Mouse (Mus musculus) forebrain, embryonic 11.5 days (tissue): ENCODE data around the gene Olfr1018. TPM values are rescaled to one million over a fixed set of nuclear protein-coding genes. Genes with fewer than 3 reads are reported as not detected.
A peak's percentile ranks its signal among the peaks of the same experiment; 100 is the strongest.

Experiments
- ATAC-seq: fragments of 200-750 bp; cut with Nextera tagmentation; replicated peaks from 2 replicates; pipeline ENCODE4 v1.8.0; 2017; ENCODE audit warnings: moderate TSS enrichment; ENCODE audit not compliant: low FRiP score
- DNase-seq: peaks from one replicate; pipeline ENCODE4 v3.0.0-alpha.2; 2017; ENCODE audit warnings: low spot score
- H3K27ac ChIP-seq: fragments of 300-500 bp; sonication (generic); 2 replicates; pipeline ENCODE4 v1.5.1; 2014; ENCODE audit warnings: low read depth, low read length
- H3K27me3 ChIP-seq: fragments of 300-500 bp; sonication (generic); 2 replicates; pipeline ENCODE4 v1.6.1; 2014; ENCODE audit warnings: mild to moderate bottlenecking, low read length, mixed read lengths; ENCODE audit not compliant: control insufficient read depth, insufficient read depth
- H3K36me3 ChIP-seq: fragments of 300-500 bp; sonication (generic); 2 replicates; pipeline ENCODE4 v1.6.1; 2014; ENCODE audit warnings: mild to moderate bottlenecking, low read length, moderate library complexity, mixed read lengths; ENCODE audit not compliant: control insufficient read depth, insufficient read depth
- H3K4me1 ChIP-seq: fragments of 300-500 bp; sonication (generic); replicated peaks from 2 replicates; pipeline ENCODE4 v1.6.1; 2014; ENCODE audit warnings: low read length, mixed read lengths; ENCODE audit not compliant: control insufficient read depth, insufficient read depth
- H3K4me2 ChIP-seq: fragments of 300-500 bp; sonication (generic); 2 replicates; pipeline ENCODE4 v1.6.1; 2014; ENCODE audit warnings: low read depth, mild to moderate bottlenecking, low read length, moderate library complexity, mixed read lengths; ENCODE audit not compliant: severe bottlenecking
- H3K4me3 ChIP-seq: fragments of 300-500 bp; sonication (generic); 2 replicates; pipeline ENCODE4 v1.5.1; 2014; ENCODE audit warnings: low read depth, low read length
- H3K9ac ChIP-seq: fragments of 300-500 bp; sonication (generic); 2 replicates; pipeline ENCODE4 v1.6.1; 2014; ENCODE audit warnings: low read length
- H3K9me3 ChIP-seq: fragments of 300-500 bp; sonication (generic); 2 replicates; pipeline ENCODE4 v1.6.1; 2016; ENCODE audit warnings: low read length, mixed read lengths; ENCODE audit not compliant: control insufficient read depth
- WGBS: fragments of 180-500 bp; shearing (Covaris S2); extraction: QIAGEN DNeasy Blood & Tissue Kit; methylation state at CpG from one replicate; pipeline ENCODE4 v1.1.7; 2014; 5-methylcytosine and 5-hydroxymethylcytosine counted together
- polyA plus RNA-seq: library from polyadenylated mRNA; unstranded; fragments of >200 nt; fragmentation: Nextera tagmentation; extraction: Ambion mirVana; gene quantifications from 2 replicates; pipeline ENCODE4 v1.2.1, GENCODE M21; 2014

The Olfr1018 gene
- polyA plus RNA-seq = not detected in 2 replicates

DNA sequence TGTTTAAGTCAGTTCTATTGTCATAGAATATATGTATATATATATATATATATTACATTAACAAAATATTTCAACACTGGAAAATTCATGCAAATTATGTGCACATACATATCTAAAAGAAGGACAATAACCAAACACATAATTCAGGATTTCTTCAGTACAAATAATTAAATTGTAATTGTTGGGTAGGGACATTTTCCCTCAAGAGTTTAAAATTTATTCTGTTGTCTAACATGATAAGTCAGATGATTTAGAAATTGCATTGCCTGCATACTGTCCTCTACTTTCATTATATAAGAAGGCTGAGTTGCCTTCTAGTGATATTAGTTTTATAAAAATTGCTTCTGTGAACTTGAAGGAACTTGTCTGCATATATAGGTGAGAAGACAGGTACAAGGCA lies at the start of gene Olfr1018:
TSS of gene Olfr1018 (plus strand) at position 301 of the 400 bp plus-strand sequence.
- no peak for ATAC-seq

DNA sequence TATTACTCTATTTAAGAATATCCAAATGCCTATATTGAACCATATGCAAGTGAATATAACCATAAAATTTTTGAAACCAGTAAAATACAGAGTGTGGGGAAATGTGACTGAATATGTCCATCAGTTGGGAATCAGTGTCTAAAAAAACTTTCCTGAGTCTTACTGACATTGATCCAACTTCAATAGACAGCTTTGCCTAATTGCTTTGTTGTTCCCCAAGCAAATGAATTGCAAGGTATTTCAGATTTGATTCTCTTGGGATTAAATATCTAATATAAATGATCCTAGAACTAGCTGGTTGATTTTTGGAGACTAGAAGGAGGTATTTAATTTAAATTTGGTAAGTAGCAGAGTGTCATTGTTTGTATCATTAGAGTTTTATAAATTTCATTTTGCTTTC lies 45.9 kb upstream of the Olfr1018 start, which contains the start of gene Olfr1014:
TSS of gene Olfr1014 (plus strand) at position 301 of the 400 bp plus-strand sequence.
- Histone ChIP-seq H3K4me1 (no peaks in the 10 kb centered on the region), H3K9me3 (no peaks in the 10 kb centered on the region), H3K9ac (no peak within 1 kb of the TSS), H3K4me2 (no peak within 1 kb of the TSS), H3K27ac (no peak within 1 kb of the TSS), H3K27me3 (no peaks in the 10 kb centered on the region), H3K4me3 (no peak within 1 kb of the TSS), H3K36me3 (no peaks in the 10 kb centered on the region)
- ATAC-seq = no peak
- DNase-seq = no peak

More for the DNA sequence above, at the start of gene Olfr1018:
- H3K9me3 ChIP-seq = no peaks in the 10 kb centered on the region
- H3K4me1 ChIP-seq = no peaks in the 10 kb centered on the region
- no peak for DNase-seq
- no peak within 1 kb of the TSS for H3K9ac ChIP-seq
- H3K4me2 ChIP-seq = no peak within 1 kb of the TSS
- H3K36me3 ChIP-seq = no peaks in the 10 kb centered on the region
- H3K27ac ChIP-seq = no peak within 1 kb of the TSS
- H3K27me3 ChIP-seq = no peaks in the 10 kb centered on the region
- no peak within 1 kb of the TSS for H3K4me3 ChIP-seq

DNA sequence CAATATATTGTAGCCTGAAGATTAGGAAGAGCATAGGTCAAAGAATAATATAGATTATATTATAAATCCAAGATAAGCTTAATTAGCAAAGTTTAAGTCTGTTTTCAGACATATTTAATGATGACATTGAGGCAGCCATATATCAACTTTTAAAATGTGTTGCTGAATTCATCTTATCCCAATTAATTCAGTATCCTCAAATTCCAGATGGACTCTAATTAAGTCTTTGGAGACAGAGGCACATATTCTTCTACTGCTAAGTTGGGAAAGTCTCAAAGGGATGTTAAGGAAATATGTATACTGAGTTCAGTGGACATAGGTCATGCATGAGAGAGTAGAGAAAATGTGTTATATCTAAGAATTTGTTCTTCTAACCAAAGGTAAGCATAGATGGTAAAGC lies 36.6 kb upstream of the Olfr1018 start, which contains the start of gene Olfr1015:
TSS of gene Olfr1015 (plus strand) at position 301 of the 400 bp plus-strand sequence.
- DNase-seq (no peak), ATAC-seq (no peak)
- Histone ChIP-seq H3K4me1 (no peaks in the 10 kb centered on the region), H3K27me3 (no peaks in the 10 kb centered on the region), H3K36me3 (no peaks in the 10 kb centered on the region), H3K4me3 (no peak within 1 kb of the TSS), H3K4me2 (no peak within 1 kb of the TSS), H3K9ac (no peak within 1 kb of the TSS), H3K27ac (no peak within 1 kb of the TSS), H3K9me3 (no peaks in the 10 kb centered on the region)

DNA sequence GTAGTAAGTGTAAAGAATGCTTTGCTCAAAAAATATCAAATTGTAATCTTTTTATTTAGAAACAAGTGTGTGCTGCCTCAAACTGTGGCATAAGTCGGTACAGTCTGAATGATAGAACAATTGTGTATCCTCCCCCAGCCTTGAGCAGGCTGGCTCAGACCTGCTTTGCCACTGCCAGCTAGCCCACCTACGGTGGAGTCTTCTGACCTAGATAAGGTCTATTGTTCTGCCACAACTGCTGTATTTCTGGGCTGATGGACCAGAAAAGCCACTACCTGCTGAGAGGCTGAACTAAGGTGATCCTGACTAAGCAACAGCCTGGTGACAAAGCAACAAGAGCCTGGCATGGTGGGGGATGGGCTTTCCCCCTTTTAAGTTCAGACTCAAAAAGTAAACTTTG lies 25.9 kb upstream of the Olfr1018 start:
- H3K4me3 ChIP-seq = no peak overlapping the region
- no peak overlapping the region for H3K4me2 ChIP-seq
- 17% methylated on average over 2 of the region's 2 CpGs for WGBS
- H3K9ac ChIP-seq = no peak overlapping the region
- no peaks in the 10 kb centered on the region for H3K9me3 ChIP-seq
- no peaks in the 10 kb centered on the region for H3K27me3 ChIP-seq
- no peaks in the 10 kb centered on the region for H3K36me3 ChIP-seq
- ATAC-seq (0 out of 2 replicates have a peak, but pooled peaks have one; percentile 44), DNase-seq (no peak)
- H3K27ac ChIP-seq = no peak overlapping the region
- no peaks in the 10 kb centered on the region for H3K4me1 ChIP-seq

DNA sequence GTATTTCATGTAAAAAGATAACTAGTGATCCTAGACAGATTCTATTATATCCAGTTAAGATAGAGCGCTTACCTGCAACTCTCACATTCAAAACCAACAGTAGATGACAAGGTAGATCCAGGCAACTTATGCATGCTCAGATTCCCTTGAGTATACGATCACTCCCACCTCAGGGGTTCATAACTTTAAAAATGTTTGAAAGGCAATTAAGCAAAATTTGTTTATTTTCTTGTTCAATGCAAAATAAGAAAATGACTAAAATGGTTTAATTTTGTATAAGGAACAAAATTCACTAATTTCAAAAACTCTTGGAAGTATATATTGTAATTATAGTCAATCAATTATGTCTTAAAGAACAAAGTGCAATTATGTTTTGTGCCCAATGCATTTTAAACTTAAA lies 15.8 kb upstream of the Olfr1018 start, which contains the start of gene Olfr1016:
TSS of gene Olfr1016 (minus strand) at position 101 of the 400 bp plus-strand sequence.
- 94% methylated on average over 2 of the region's 2 CpGs for WGBS
- ATAC-seq (no peak), DNase-seq (no peak)
- Histone ChIP-seq H3K36me3 (no peaks in the 10 kb centered on the region), H3K9ac (no peak within 1 kb of the TSS), H3K4me3 (no peak within 1 kb of the TSS), H3K4me1 (no peaks in the 10 kb centered on the region), H3K9me3 (no peaks in the 10 kb centered on the region), H3K27me3 (no peaks in the 10 kb centered on the region), H3K27ac (no peak within 1 kb of the TSS), H3K4me2 (no peak within 1 kb of the TSS)

DNA sequence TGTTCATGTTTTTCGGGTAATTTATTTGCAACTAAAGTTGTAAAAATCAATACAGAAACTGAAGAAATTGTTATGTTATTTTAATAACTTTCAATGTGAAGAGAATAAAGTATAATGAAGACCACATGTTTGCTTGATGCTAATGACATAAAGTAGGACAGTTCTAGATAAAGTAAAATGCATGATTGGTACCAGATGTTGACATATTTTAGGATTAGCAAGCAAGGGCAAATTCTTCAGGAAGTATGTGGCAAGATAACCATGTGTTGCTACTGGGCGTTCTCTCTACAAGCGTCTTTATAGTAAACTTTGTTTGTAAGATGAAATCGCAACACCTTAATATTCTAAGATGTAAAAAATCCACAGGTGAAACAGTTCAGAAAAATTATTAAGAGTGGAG lies 13.8 kb upstream of the Olfr1018 start:
- no peak overlapping the region for H3K4me2 ChIP-seq
- H3K36me3 ChIP-seq = no peaks in the 10 kb centered on the region
- H3K27ac ChIP-seq = no peak overlapping the region
- no peak for ATAC-seq
- H3K4me3 ChIP-seq = no peak overlapping the region
- H3K27me3 ChIP-seq = no peaks in the 10 kb centered on the region
- H3K4me1 ChIP-seq = no peaks in the 10 kb centered on the region
- 82% methylated on average over 4 of the region's 4 CpGs for WGBS
- no peak overlapping the region for H3K9ac ChIP-seq
- DNase-seq = no peak
- H3K9me3 ChIP-seq = no peaks in the 10 kb centered on the region

DNA sequence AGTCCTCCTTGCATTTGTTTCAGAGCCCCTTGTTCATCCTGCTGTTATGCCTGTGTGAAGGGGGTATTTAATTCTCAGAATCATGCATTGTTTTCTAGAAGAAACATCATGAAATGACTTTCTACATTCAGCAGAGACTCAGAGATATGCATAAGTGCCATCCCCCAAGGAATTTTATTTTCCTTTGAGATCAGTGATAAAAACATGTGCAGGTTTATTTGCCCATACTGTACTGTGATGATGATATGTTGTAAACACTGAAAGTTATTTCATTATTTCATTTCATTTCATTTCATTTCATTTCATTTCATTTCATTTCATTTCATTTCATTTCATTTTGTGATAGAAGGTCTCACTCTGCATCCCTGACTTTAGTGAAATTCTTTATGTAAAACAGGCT lies 27.1 kb downstream of the Olfr1018 start, which contains the start of gene Olfr1019:
TSS of gene Olfr1019 (minus strand) at position 101 of the 400 bp plus-strand sequence.
- Histone ChIP-seq H3K27ac (no peak within 1 kb of the TSS), H3K4me2 (no peak within 1 kb of the TSS), H3K4me3 (no peak within 1 kb of the TSS), H3K4me1 (no peaks in the 10 kb centered on the region), H3K27me3 (no peaks in the 10 kb centered on the region), H3K9ac (no peak within 1 kb of the TSS), H3K36me3 (no peaks in the 10 kb centered on the region), H3K9me3 (no peaks in the 10 kb centered on the region)
- ATAC-seq = no peak
- DNase-seq = no peak

DNA sequence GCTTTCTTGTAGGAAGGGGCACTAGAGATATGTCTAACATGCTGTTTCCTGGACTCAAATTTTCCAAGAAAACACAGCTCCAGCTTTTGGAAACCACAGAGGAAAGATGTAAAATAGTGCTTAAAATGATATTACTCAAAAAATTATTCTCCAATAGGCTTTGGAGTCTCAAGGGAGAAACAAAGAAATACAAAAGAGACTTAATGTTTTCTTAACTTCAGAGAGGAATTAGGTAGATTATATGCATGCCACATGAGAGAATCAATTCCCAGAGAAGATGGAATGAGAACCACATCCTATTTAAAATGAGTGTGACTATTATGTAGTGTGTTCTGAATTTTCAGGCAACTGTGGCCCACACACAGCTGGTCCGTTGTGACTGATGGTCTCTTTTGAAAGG lies 28.5 kb downstream of the Olfr1018 start, which contains the start of gene Olfr1020:
TSS of gene Olfr1020 (plus strand) at position 301 of the 400 bp plus-strand sequence.
- no peak within 1 kb of the TSS for H3K9ac ChIP-seq
- DNase-seq = no peak
- no peaks in the 10 kb centered on the region for H3K27me3 ChIP-seq
- no peak within 1 kb of the TSS for H3K4me3 ChIP-seq
- 80% methylated on average over 1 of the region's 1 CpGs for WGBS
- ATAC-seq = no peak
- no peaks in the 10 kb centered on the region for H3K9me3 ChIP-seq
- no peaks in the 10 kb centered on the region for H3K4me1 ChIP-seq
- no peak within 1 kb of the TSS for H3K27ac ChIP-seq
- no peaks in the 10 kb centered on the region for H3K36me3 ChIP-seq
- no peak within 1 kb of the TSS for H3K4me2 ChIP-seq

DNA sequence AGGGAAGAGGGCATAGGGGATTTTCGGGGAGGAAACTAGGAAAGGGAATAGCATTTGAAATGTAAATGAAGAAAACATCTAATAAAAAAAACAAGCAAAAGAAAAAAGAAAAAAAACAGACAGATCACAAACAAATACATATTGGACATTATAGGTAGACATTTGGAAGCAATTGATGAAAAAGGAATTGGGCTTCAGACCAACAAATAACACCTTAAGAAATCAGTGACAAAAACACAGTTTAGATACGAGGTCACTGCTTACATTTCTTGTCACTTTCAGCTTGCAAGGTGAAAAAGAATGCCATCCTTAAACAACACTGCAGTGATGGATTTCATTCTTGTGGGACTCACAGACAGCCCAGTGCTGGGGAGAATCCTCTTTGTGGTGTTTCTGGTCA lies 50.0 kb downstream of the Olfr1018 start, which contains the start of gene Olfr1022:
TSS of gene Olfr1022 (plus strand) at position 301 of the 400 bp plus-strand sequence.
- 66% methylated on average over 2 of the region's 2 CpGs for WGBS
- H3K4me1 ChIP-seq = no peaks in the 10 kb centered on the region

More for the DNA sequence above, 50.0 kb downstream of the Olfr1018 start, which contains the start of gene Olfr1022:
- Histone ChIP-seq H3K9ac (no peak within 1 kb of the TSS), H3K27me3 (no peaks in the 10 kb centered on the region), H3K4me3 (no peak within 1 kb of the TSS), H3K9me3 (no peaks in the 10 kb centered on the region), H3K27ac (no peak within 1 kb of the TSS), H3K4me2 (no peak within 1 kb of the TSS), H3K36me3 (no peaks in the 10 kb centered on the region)
- no peak for ATAC-seq
- no peak for DNase-seq
